Mouse (Mus musculus): ENCODE data around the gene Trim33. TPM values are rescaled to one million over a fixed set of nuclear protein-coding genes. Genes with fewer than 3 reads are reported as not detected.

Gene Trim33
- polyA plus RNA-seq, 1 experiment from 2014 or later = 7.6 TPM

DNA sequence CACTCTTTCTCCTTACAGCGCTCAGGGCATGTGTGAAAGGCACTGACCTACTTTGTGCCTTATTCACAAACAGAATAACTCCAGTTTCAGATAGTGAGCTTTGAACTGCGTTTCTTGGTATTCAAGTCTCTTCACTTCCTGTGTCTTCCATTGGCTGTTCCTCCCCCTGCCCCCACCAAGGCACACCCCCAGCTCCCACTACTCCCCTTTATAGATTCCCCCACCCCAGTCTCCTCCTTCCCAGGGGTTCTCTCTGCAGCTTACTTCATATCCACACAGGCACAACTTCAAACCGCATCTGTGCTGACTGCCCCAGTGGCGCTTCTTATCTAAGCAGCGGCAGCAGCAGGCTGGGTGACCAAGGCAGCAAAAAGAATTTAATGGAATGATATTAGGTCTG is 105.9 kb downstream of the Trim33 start:
- 0 out of 2 replicates have a peak, but pooled peaks cover 3% of the 10 kb centered on the region for H3K27me3 ChIP-seq
- peak; percentile 74 for ATAC-seq (ENCODE audit: low read depth)
- H3K4me1 ChIP-seq (replicated peaks) = peaks cover 29% of the 10 kb centered on the region
- H3K9ac ChIP-seq = peak overlapping the region; percentile 26; the same call in 1 of the 2 replicates
- peak overlapping the region; percentile 56 for H3K27ac ChIP-seq
- no peak overlapping the region for H3K4me3 ChIP-seq (replicated peaks)
- no peaks in the 10 kb centered on the region for H3K36me3 ChIP-seq
- WGBS (ENCODE audit: insufficient replicate concordance) = 25% methylated on average over 5 of the region's 5 CpGs
- no peaks in the 10 kb centered on the region for H3K9me3 ChIP-seq (replicated peaks)
- peak overlapping the region; percentile 32 for H3K4me2 ChIP-seq
- peak; percentile 27 for DNase-seq

DNA sequence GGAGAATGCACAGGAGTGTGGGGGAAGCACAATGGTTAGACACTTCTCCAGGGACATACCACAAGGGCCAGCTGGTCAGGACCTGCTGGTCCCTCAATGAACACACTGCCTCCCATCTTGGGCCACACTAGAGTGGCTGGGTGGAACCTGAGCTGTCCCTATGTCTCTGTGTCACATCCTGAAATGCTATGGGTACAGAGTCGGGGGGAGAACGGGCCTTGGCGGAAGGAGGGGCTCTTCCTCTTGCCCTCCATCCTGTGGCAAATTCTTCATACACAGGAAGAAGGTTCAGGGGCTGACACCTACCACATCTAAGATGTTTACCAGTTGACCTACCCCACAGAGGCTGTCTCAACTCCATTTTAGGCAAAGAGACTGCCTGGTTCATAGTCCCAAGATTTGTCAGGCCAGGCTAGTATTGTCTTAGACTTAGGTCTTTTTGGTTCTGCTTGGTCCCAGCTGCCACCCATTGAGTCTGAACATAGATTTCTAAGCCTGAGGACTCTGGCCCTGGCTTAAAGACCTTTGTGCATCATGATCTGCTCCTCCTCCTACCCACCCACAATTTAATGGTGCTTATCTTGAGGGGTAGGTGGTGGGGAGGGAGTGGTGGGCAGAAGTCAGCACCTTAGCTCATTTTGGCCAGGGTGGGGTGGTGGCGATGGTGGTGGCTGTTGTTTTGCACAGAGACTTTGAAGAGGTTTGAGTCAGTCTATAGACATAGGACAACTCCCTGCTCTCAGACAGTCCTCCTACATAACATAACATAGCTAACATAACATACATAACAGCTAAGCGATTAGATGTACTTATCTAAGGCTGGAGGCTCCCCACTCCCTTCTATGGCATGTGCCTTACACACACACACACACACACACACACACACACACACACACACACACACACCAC is 106.5 kb downstream of the Trim33 start:
- Histone ChIP-seq H3K9ac (peak overlapping the region; percentile 26; the same call in 1 of the 2 replicates), H3K4me2 (peak overlapping the region; percentile 32), H3K9me3 (replicated peaks) (no peaks in the 10 kb centered on the region), H3K27me3 (0 out of 2 replicates have a peak, but pooled peaks cover 3% of the 10 kb centered on the region), H3K4me3 (replicated peaks) (no peak overlapping the region), H3K4me1 (replicated peaks) (peaks cover 29% of the 10 kb centered on the region), H3K27ac (peak overlapping the region; percentile 56), H3K36me3 (no peaks in the 10 kb centered on the region)
- 44% methylated on average over 5 of the region's 5 CpGs for WGBS (ENCODE audit: insufficient replicate concordance)
- no peak for DNase-seq
- peak; percentile 21 for ATAC-seq (ENCODE audit: low read depth)

DNA sequence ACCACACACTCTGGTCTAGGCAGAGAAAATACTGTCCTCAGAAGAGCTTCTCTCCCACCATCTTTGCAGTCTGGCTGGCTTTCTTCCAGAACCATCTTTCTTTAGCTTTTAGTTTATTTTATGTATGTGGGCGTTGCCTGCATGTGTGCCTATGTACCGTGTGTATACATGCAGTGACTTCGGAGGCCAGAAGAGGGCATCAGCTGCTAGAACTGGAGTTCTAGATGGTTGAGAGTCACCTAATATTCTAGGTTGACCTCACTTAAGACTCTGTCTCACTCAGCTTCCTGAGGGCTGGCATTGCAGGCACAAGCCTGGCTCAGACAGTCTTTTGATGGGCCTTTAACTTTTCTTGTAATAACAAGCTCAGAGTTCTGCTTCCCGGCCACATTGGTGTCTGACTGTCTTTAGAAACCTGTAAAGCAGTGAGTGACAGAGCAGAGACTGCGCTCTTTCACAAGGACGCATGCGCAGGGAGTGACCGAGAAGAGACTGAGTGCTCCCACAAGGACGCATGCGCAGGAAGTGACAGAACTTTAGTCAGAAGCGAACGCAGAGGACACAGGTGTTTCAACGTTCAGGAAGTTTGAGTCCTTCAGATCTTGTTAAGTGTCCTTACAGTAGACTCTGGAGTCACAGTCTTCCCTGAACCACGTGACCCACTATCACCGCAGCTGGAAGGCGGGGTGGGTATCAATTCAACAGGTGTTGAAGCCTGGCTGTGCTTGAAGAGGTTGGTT is 107.4 kb downstream of the Trim33 start:
- Histone ChIP-seq H3K27me3 (0 out of 2 replicates have a peak, but pooled peaks cover 3% of the 10 kb centered on the region), H3K36me3 (no peaks in the 10 kb centered on the region), H3K9ac (no peak overlapping the region), H3K27ac (no peak overlapping the region), H3K9me3 (replicated peaks) (no peaks in the 10 kb centered on the region), H3K4me1 (replicated peaks) (peaks cover 29% of the 10 kb centered on the region), H3K4me3 (replicated peaks) (no peak overlapping the region), H3K4me2 (no peak overlapping the region)
- DNase-seq (no peak), ATAC-seq (ENCODE audit: low read depth) (0 out of 2 replicates have a peak, but pooled peaks have one; percentile 28)
- 78% methylated on average over 16 of the region's 16 CpGs for WGBS (ENCODE audit: insufficient replicate concordance)

DNA sequence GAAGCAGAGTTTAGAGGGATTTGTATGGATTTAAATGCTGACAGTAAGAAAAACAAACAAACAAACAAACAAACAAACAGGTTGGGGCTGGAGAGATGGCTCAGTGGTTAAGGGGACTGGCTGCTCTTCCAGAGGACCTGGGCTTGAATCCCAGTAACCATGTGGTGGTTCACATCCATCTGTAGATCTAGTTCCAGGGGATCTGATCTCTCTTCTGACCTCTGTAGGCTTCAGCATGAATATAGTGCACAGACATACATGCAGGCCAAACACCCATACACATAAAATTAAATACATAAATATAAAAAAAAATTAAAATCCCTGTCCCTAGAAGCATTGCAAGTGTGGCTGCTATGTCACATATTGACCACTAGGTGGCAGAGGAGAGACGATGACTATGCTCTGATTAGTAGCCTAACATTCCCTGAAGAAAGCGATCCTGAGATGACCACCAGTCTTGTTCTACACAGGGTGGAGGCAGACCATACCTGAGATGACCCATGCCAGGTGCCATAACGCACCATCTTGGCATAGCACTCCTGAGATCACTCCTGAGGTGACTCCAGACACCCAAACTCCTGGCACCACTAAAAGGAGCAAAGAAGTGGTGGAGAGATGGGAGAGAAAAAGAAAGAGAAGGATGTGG is 113.6 kb downstream of the Trim33 start:
- Histone ChIP-seq H3K27ac (no peak overlapping the region), H3K27me3 (0 out of 2 replicates have a peak, but pooled peaks cover 3% of the 10 kb centered on the region), H3K9me3 (replicated peaks) (no peaks in the 10 kb centered on the region), H3K9ac (no peak overlapping the region), H3K4me2 (no peak overlapping the region), H3K36me3 (no peaks in the 10 kb centered on the region), H3K4me3 (replicated peaks) (no peak overlapping the region), H3K4me1 (replicated peaks) (no peaks in the 10 kb centered on the region)
- WGBS (ENCODE audit: insufficient replicate concordance) = 3% methylated on average over 3 of the region's 3 CpGs
- ATAC-seq (ENCODE audit: low read depth) = no peak
- DNase-seq = no peak

DNA sequence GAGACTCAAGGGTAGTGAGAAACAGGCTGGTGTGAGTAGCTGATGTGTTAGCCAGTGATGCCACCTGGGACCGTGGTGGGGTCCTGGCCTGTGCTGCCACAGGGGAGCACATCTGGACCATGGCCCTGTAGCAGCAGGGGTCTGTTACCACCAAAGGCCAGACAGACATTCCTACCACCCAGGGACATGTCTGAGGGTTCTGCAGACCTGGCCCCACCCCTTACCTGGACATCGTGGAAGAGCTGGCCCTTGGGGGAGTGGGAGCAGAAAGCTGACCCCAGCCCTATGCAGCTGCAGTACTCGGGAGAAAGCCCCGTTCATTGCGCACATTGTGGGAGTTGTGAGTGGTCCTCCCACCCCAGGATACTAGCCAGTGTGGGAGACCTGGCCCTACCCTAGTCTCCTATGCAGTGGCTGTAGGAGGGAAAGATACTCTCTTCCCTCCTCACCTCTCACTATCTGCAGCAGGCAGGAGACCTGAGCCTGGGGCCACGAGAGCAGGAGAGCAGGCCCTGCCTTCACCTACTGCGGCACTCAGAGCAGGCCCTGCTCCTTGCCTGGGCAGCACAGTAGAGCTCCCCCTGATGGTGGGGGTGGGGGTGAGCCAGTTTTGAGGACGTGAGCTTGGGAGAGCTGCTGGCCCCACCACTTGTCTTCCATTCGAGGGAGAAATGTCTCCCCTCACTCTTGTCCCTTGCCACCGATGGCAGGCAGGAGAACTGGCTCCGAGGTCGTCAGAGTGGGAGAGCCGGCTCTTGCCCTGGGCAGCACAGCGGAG is 114.4 kb downstream of the Trim33 start:
- Histone ChIP-seq H3K9me3 (replicated peaks) (no peaks in the 10 kb centered on the region), H3K27me3 (0 out of 2 replicates have a peak, but pooled peaks cover 3% of the 10 kb centered on the region), H3K27ac (no peak overlapping the region), H3K36me3 (no peaks in the 10 kb centered on the region), H3K4me2 (no peak overlapping the region), H3K4me3 (replicated peaks) (no peak overlapping the region), H3K9ac (no peak overlapping the region), H3K4me1 (replicated peaks) (no peaks in the 10 kb centered on the region)
- DNase-seq = no peak
- 74% methylated on average over 14 of the region's 14 CpGs for WGBS (ENCODE audit: insufficient replicate concordance)
- ATAC-seq (ENCODE audit: low read depth) = no peak; the same call in 1 of the 2 replicates

DNA sequence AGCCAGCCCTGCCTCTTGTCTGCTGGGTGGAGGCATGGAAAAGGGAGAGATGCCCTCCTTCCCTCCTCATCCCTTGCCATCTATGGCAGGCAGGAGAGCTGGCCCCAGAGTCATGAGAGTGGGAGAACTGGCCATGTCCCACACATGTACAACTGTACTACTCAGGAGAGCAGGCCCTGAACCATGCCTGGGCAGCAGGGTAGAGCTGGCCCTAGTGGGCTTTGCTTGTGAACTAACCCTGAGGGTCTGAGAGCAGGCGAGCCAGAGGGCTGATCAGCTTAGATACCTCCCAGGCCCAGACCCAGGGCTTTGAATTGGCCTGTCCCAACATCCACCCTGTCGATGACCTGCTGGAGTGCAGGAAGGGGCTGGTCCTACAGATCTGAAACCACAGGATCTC is 115.0 kb downstream of the Trim33 start:
- no peak overlapping the region for H3K4me2 ChIP-seq
- no peaks in the 10 kb centered on the region for H3K36me3 ChIP-seq

DNA sequence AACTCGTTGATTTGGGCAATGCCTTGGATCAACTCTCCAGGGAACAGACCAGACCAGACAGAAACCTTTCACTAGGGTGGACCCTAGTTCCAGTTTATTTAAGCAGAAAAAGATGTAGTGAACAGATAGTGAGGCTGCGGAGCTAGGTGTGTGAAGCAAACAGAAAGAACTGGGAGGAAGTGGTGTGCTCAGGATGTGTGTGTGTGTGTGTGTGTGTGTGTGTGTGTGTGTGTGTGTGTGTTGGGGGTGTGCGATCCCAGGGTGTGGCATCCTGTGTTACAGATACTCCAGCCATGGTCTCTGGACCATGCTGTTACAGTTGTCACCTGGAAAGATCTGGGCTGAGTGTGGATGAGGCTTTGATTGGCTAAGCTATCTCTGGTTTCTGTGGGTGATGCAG is 118.4 kb downstream of the Trim33 start:
- Histone ChIP-seq H3K27me3 (no peaks in the 10 kb centered on the region), H3K4me1 (replicated peaks) (no peaks in the 10 kb centered on the region), H3K27ac (no peak overlapping the region), H3K9ac (no peak overlapping the region), H3K4me2 (no peak overlapping the region), H3K36me3 (no peaks in the 10 kb centered on the region), H3K9me3 (replicated peaks) (no peaks in the 10 kb centered on the region), H3K4me3 (replicated peaks) (no peak overlapping the region)
- WGBS (ENCODE audit: insufficient replicate concordance) = 39% methylated on average over 3 of the region's 3 CpGs
- DNase-seq (no peak), ATAC-seq (ENCODE audit: low read depth) (no peak)

More for the DNA sequence above, 115.0 kb downstream of the Trim33 start:
- Histone ChIP-seq H3K27ac (no peak overlapping the region), H3K9ac (no peak overlapping the region), H3K27me3 (0 out of 2 replicates have a peak, but pooled peaks cover under 1% of the 10 kb centered on the region), H3K4me1 (replicated peaks) (no peaks in the 10 kb centered on the region), H3K4me3 (replicated peaks) (no peak overlapping the region), H3K9me3 (replicated peaks) (no peaks in the 10 kb centered on the region)
- DNase-seq = no peak
- WGBS (ENCODE audit: insufficient replicate concordance) = 39% methylated on average over 2 of the region's 2 CpGs
- no peak for ATAC-seq (ENCODE audit: low read depth)

DNA sequence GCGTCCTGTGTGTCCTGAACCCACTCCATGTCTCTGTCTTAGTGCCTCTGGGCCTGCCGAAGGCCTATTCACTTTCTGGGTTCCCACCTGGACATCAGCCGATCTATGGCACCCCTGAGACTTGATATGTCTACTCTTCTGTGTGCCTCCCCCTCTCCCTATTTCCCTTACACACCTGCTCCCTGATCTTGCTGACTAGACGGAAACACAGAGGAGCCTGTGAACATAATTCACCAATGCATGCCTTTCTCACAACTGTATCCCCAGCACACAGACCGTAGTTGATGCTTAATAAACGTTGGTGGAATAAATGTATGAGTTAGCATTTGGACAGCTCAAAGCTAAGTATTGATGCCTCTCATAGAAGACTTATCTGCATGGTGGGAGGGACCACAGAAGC is 121.7 kb downstream of the Trim33 start:
- H3K9ac ChIP-seq = no peak overlapping the region
- WGBS (ENCODE audit: insufficient replicate concordance) = 63% methylated on average over 6 of the region's 6 CpGs
- no peak for DNase-seq
- no peaks in the 10 kb centered on the region for H3K27me3 ChIP-seq
- no peak overlapping the region for H3K4me2 ChIP-seq
- no peaks in the 10 kb centered on the region for H3K36me3 ChIP-seq
- H3K9me3 ChIP-seq (replicated peaks) = no peaks in the 10 kb centered on the region
- H3K4me1 ChIP-seq (replicated peaks) = no peaks in the 10 kb centered on the region
- no peak overlapping the region for H3K4me3 ChIP-seq (replicated peaks)
- no peak for ATAC-seq (ENCODE audit: low read depth)
- H3K27ac ChIP-seq = no peak overlapping the region

DNA sequence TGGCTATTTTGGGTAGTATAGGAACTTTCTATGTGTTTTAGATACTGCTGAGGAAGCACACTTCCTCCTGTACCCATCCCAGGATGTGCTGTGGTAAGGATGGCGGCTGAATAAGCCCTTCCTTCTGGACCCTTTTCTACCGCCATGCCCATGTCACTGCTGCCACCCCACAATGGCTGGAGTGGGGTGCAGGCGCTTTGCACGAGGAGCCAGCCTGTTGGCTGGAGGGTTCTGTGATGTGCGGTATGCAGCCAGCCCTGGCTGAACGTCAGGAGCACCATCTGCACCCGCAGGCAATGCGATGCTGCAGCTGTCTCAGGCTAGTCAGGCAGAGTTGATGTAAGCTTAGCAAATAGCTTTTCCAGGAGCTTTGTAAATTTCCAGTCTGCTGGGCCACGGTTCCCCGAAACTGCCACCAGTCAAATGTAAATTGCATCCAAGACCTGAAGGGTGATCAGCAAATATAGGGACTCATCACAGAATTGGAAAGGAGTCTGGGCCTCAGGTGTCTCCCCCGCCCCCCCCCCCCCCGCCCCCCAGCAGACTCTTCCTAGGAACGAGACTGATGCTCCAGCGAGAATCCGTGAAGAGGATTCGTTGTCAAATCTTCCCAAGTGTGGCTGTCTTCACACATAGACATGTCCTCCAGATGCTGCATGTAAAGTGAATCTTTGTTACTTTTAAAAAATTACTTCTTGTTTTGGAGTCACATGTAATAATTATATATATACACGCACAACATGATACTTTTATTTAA is 122.4 kb downstream of the Trim33 start:
- WGBS (ENCODE audit: insufficient replicate concordance) = 38% methylated on average over 17 of the region's 17 CpGs

DNA sequence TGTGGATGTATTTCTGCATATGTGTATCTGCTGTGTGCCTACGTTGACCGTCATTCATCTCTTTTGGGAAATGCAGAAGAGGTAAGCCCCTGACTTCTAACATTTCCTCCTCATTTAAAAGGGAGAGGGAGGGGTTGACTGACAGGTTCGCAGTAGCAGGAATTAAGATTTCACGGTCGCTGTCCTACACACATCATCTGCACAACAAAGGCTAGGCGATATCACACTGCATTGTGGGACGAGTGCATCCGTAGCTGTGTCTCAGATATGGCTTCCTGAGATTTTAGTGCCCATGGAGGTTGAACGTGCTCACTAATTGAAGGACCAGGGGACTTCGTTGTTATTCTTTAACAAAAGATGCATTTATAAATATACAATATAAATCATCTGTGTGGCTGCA is 123.1 kb downstream of the Trim33 start:
- no peak overlapping the region for H3K27ac ChIP-seq
- no peaks in the 10 kb centered on the region for H3K36me3 ChIP-seq
- H3K4me2 ChIP-seq = no peak overlapping the region
- no peaks in the 10 kb centered on the region for H3K4me1 ChIP-seq (replicated peaks)
- no peak for DNase-seq
- no peak overlapping the region for H3K9ac ChIP-seq
- no peak for ATAC-seq (ENCODE audit: low read depth)
- 46% methylated on average over 10 of the region's 10 CpGs for WGBS (ENCODE audit: insufficient replicate concordance)
- no peak overlapping the region for H3K4me3 ChIP-seq (replicated peaks)
- no peaks in the 10 kb centered on the region for H3K9me3 ChIP-seq (replicated peaks)
- no peaks in the 10 kb centered on the region for H3K27me3 ChIP-seq

More for the DNA sequence above, 122.4 kb downstream of the Trim33 start:
- Histone ChIP-seq H3K9ac (no peak overlapping the region), H3K9me3 (replicated peaks) (no peaks in the 10 kb centered on the region), H3K4me2 (no peak overlapping the region), H3K4me1 (replicated peaks) (no peaks in the 10 kb centered on the region), H3K36me3 (no peaks in the 10 kb centered on the region), H3K27ac (no peak overlapping the region), H3K27me3 (no peaks in the 10 kb centered on the region), H3K4me3 (replicated peaks) (no peak overlapping the region)
- ATAC-seq (ENCODE audit: low read depth) (no peak), DNase-seq (no peak)

Measured in liver, embryonic 13.5 days (tissue).